Mouse (Mus musculus) kidney, adult 2 months (tissue): ENCODE data around the gene Amigo1. TPM values are rescaled to one million over a fixed set of nuclear protein-coding genes. Genes with fewer than 3 reads are reported as not detected.
"Not testable (repeated sequence)": the region's sequence is repeated elsewhere in the genome, so short reads cannot be mapped to it uniquely, and the experiment has no call there.

Experiments used
- DNase-seq: peaks from one replicate; pipeline ENCODE4 v3.0.0; 2021
- H3K27ac ChIP-seq: fragments of 200-500 bp; 2 replicates; pipeline ENCODE4 v1.5.1; 2012; ENCODE audit warnings: low read depth, low read length, control low read depth, inconsistent platforms; ENCODE audit not compliant: insufficient read depth
- H3K27me3 ChIP-seq: fragments of 200-500 bp; replicated peaks from 2 replicates; pipeline ENCODE4 v1.6.1; 2012; ENCODE audit warnings: mild to moderate bottlenecking, moderate library complexity, low read length, inconsistent platforms; ENCODE audit not compliant: control insufficient read depth, insufficient read depth
- H3K36me3 ChIP-seq: fragments of 200-500 bp; 2 replicates; pipeline ENCODE4 v1.6.1; 2012; ENCODE audit warnings: mild to moderate bottlenecking, moderate library complexity, low read length, inconsistent platforms; ENCODE audit not compliant: control insufficient read depth, insufficient read depth
- H3K4me1 ChIP-seq: fragments of 200-500 bp; 2 replicates; pipeline ENCODE4 v1.6.1; 2011; ENCODE audit warnings: low read length; ENCODE audit not compliant: control insufficient read depth, insufficient read depth
- H3K4me3 ChIP-seq: fragments of 200-500 bp; 2 replicates; pipeline ENCODE4 v1.5.1; 2011; ENCODE audit warnings: mild to moderate bottlenecking, low read depth, low read length, control low read depth; ENCODE audit not compliant: insufficient read depth
- CTCF ChIP-seq: fragments of 200-500 bp; conservative IDR thresholded peaks from 2 replicates; pipeline ENCODE4 v1.5.1; 2011; ENCODE audit warnings: low read depth, mild to moderate bottlenecking, control low read depth, low read length, moderate library complexity, mixed read lengths; ENCODE audit not compliant: insufficient read depth, insufficient read length
- POLR2A ChIP-seq: fragments of 200-500 bp; IDR thresholded peaks from one replicate; pipeline ENCODE4 v1.6.1; 2011; ENCODE audit warnings: low read depth, low read length, control low read depth
- WGBS: fragments of 180-500 bp; shearing (Covaris S2); methylation state at CpG from one replicate; pipeline ENCODE4 v1.1.7; 2018; 5-methylcytosine and 5-hydroxymethylcytosine counted together
- polyA plus RNA-seq: library from polyadenylated mRNA; depleted of rRNA; stranded (reverse); fragments of >200 nt; gene quantifications from 2 replicates; pipeline ENCODE4 v1.2.3, GENCODE M21; 2012; rRNA removed

The Amigo1 gene
- polyA plus RNA-seq, 1 experiment = 18.4 TPM

DNA sequence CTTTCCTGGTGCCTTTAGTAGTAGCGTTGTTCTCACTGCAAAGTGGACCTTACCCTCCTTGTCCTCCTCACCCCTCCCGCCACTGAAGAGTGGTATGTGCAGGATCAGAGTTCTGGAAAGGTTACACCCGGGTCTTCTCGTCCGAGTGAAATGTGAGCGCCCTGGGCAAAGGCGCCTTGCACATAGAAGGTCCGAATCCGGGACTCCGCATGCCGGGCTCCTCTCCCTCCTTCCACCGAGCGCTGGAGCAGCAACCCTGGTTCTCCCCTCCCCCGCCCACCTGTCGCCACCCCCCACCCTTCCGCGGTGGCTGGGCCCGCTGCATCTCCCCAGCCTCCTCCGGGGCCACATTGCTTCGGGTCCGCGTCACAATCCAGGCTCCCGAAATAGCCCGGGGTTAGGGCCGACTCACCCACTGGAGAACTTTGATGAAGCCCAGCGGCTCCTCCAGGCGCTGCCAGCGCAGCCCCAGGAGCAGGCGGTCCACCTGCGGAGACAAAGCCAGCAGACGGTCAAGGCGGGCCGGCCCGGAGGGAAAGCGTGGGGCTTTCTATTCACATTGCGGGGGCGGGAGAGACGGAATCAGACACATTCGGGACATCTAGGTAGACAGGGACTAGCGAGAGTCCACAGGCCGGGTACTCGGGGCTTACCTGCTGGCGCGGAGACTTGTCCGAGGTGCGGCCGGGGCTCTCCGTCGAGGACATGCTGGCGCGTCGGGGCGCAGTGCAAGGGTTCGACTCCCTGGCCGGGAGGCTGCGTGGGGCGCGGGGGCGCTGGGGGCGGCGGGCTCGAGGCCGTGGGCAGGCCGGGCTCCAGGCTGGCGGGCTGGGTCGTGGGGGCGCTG is 39.8 kb downstream of the Amigo1 start:
- peak overlapping the region; percentile 75 for H3K27ac ChIP-seq
- peak; percentile 90 for DNase-seq
- no peaks in the 10 kb centered on the region for H3K27me3 ChIP-seq
- 4% methylated on average over 65 of the region's 67 CpGs for WGBS
- peak overlapping the region; percentile 66 for H3K4me3 ChIP-seq
- no peaks in the 10 kb centered on the region for H3K36me3 ChIP-seq
- H3K4me1 ChIP-seq = no peaks in the 10 kb centered on the region; the same call in 1 of the 2 replicates
- no peak for TF ChIP-seq CTCF

DNA sequence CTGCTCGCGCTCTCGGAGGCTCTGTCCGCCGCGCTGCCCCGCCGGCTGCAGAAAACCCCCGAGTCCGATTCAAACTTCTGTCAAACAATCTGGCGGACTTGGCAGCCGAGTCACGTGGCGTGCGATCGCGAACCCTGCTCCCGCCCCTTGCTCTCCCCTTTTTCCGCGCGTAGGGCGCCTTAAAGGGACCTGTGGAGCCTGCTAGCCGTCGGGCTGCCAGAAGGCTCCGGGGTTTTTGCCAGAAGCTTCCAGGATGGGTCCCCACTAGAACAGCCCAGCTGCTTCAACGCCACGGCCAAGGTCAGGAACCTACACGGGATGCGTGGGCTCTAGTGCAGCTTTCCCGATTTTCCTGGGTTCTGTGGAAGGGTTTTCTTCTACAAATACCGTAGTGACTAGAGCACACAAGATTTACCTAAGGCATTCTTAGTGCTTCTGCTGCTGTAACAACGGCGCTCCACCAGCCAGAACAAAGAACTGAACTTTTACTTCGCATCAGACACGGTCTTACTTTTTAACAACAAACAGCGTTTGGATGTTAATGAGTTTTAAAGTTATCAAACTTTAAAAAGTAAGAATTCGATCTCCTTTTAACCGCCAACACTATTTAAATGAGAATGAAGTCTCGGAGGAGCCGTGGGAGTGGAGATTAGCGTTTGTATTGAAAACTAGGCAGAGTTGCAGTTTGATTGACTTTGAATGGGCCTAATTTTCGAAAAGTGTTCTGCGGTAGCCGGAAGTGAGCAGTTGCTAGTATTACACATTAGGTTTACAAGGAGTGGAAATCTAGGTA is 40.6 kb downstream of the Amigo1 start, which contains the start of gene Sypl2:
Gene Sypl2 (minus strand): TSS at position 91 of the 793 bp plus-strand sequence.
- Histone ChIP-seq H3K4me3 (peak within 1 kb of the TSS; percentile 66), H3K27ac (peak within 1 kb of the TSS; percentile 77), H3K36me3 (no peaks in the 10 kb centered on the region), H3K27me3 (no peaks in the 10 kb centered on the region), H3K4me1 (no peaks in the 10 kb centered on the region; the same call in 1 of the 2 replicates)
- DNase-seq = peak; percentile 91
- TF ChIP-seq POLR2A = no peak
- no peak for TF ChIP-seq CTCF
- WGBS = 5% methylated on average over 44 of the region's 44 CpGs

DNA sequence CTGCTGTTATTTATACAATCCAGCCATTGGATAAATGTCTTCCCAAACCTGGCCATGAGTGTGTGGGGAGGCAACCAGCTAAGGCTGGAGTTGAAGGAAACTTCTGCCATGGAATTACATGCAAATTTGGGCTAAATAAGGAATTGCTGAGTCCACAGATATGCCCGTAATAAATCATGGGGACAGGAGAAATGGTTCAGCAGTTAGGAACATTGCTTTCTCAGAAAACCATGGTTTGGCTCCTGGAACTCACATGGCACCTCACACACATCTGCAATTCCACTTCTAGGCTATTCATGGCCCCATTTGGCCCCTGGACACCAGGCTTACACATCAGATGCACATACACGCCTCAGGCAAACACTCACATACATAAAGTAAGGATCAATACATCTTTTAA is 41.4 kb downstream of the Amigo1 start:
- H3K27ac ChIP-seq = peak overlapping the region; percentile 77; the same call in 1 of the 2 replicates
- TF ChIP-seq POLR2A (no peak), CTCF (no peak)
- H3K36me3 ChIP-seq = no peaks in the 10 kb centered on the region
- peak overlapping the region; percentile 66 for H3K4me3 ChIP-seq
- DNase-seq = peak; percentile 88
- peaks cover 4% of the 10 kb centered on the region; the same call in 1 of the 2 replicates for H3K4me1 ChIP-seq
- no peaks in the 10 kb centered on the region for H3K27me3 ChIP-seq
- WGBS = 48% methylated on average over 2 of the region's 2 CpGs

DNA sequence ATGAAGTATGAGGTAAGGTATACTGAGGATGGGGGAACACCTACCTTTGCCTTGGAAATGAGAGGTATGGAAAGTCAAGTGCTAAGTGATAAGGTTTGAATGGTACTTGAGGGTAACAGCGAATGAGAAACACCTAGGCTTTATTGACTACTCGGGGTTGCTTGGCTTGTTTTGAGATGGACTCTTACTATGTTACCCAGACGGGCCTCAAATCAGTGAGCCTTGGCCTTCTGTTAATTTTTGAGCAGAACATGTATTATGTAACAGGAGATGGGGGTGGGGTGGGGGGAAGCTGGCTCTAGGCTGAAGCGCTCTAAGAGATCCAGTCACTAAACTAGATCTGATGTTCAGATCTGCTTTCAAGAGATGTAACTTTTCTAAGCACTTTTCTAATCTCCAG is 45.5 kb downstream of the Amigo1 start:
- 38% methylated on average over 4 of the region's 4 CpGs for WGBS
- Histone ChIP-seq H3K4me3 (no peak overlapping the region), H3K27me3 (no peaks in the 10 kb centered on the region), H3K4me1 (peaks cover 4% of the 10 kb centered on the region; the same call in 1 of the 2 replicates), H3K36me3 (no peaks in the 10 kb centered on the region), H3K27ac (peak overlapping the region; percentile 59; the same call in 1 of the 2 replicates)
- no peak for TF ChIP-seq CTCF
- TF ChIP-seq POLR2A = no peak
- DNase-seq = peak; percentile 67

DNA sequence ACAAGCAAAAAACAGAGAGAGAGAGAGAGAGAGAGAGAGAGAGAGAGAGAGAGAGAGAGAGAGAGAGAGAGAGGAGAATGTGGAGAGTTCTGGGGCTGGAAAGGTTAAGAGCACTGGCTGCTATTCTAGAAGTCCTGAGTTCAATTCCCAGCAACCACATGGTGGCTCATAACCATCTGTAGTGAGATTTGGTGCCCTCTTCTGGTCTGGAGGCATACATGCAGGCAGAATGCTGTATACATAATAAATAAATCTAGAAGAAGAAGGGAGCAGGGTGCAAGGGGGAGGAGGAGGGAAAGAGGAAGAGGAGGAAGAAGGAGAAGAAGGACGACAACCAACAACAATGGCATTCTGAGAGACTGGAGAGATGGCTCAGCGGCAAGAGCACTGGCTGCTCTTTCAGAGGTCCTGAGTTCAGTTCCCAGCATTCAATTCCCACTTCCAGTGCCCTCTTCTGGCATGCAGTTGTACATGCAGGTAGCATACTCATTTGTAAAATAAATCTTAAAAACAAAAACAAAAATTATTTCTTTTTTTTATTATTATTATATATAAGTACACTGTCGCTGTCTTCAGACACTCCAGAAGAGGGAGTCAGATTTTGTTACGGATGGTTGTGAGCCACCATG is 51.5 kb downstream of the Amigo1 start:
- DNase-seq, H3K4me3 ChIP-seq, H3K4me1 ChIP-seq, H3K27me3 ChIP-seq, H3K27ac ChIP-seq, H3K36me3 ChIP-seq: not testable (repeated sequence)
- 0 out of 2 replicates have a peak, but pooled peaks have one; percentile 11 for TF ChIP-seq CTCF
- WGBS = 92% methylated on average over 4 of the region's 4 CpGs

DNA sequence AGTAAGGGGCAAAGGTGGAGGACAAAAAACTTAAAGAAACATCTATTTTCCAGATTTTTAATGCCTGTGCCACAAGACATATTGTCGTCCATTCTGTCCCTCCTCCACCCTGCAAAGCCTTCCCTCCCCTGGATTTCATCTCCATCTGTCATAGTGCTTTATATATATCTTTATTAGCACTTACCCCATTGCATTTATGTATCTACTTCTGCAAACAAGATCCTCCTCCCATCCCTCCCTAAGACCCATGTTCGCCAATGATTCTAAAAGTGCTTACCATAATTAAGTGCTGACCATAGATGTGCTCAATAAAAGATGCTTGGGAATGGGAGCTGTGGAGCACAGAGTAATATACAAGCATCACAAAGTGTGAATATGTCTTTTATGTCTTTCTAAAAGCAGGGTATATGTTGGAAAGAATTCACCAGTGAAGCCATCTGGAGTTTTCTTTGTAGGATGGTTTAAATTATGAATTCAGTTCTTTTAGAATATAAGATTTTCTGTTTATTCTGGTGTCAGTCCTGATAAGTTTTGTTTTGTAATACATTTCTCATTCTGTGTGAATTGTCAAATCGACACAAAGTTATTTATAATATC is 55.2 kb downstream of the Amigo1 start:
- Histone ChIP-seq H3K27ac (no peak overlapping the region), H3K36me3 (no peaks in the 10 kb centered on the region), H3K4me3 (no peak overlapping the region), H3K27me3 (no peaks in the 10 kb centered on the region), H3K4me1 (no peaks in the 10 kb centered on the region)
- 88% methylated on average over 3 of the region's 3 CpGs for WGBS
- TF ChIP-seq POLR2A (no peak), CTCF (no peak)
- no peak for DNase-seq

Other genes starting within 250 kb of the Amigo1 start
- gene Gstm6, start 242.6 kb upstream of the Amigo1 start, polyA plus RNA-seq = 2.5 and 4.3 TPM in 2 replicates
- 0.41 and 0.63 TPM in 2 replicates for gene Gstm3, start 217.1 kb upstream of the Amigo1 start, polyA plus RNA-seq
- 190 and 212 TPM in 2 replicates for gene Gstm2, start 199.9 kb upstream of the Amigo1 start, polyA plus RNA-seq
- gene Gstm1, start 168.4 kb upstream of the Amigo1 start, polyA plus RNA-seq = 1,515 and 1,697 TPM in 2 replicates
- 23.4 and 23.9 TPM in 2 replicates for gene Gstm4, start 141.4 kb upstream of the Amigo1 start, polyA plus RNA-seq
- 59.0 and 86.6 TPM in 2 replicates for gene Ampd2, start 99.7 kb upstream of the Amigo1 start, polyA plus RNA-seq
- gene Gnat2, start 93.5 kb upstream of the Amigo1 start, polyA plus RNA-seq = 0.61 TPM in 2 replicates
- gene Gnai3, start 40.2 kb upstream of the Amigo1 start, polyA plus RNA-seq = 21.3 and 31.0 TPM in 2 replicates
- not detected in 2 replicates for gene Gpr61, start 31.5 kb upstream of the Amigo1 start, polyA plus RNA-seq
- gene Cyb561d1, start 14.9 kb downstream of the Amigo1 start, polyA plus RNA-seq = 7.0 and 7.1 TPM in 2 replicates
- 23.1 and 29.3 TPM in 2 replicates for gene Atxn7l2, start 24.6 kb downstream of the Amigo1 start, polyA plus RNA-seq
- 37.7 and 38.7 TPM in 2 replicates for gene Sypl2, start 40.3 kb downstream of the Amigo1 start, polyA plus RNA-seq
- gene Psma5, start 70.6 kb downstream of the Amigo1 start, polyA plus RNA-seq = 43.2 and 55.0 TPM in 2 replicates
- gene Sort1, start 97.7 kb downstream of the Amigo1 start, polyA plus RNA-seq = 30.2 and 34.2 TPM in 2 replicates
- gene Mybphl, start 178.6 kb downstream of the Amigo1 start, polyA plus RNA-seq = 0.06 TPM in 1 of 2 replicates, not detected in the other
- gene Psrc1, start 197.5 kb downstream of the Amigo1 start, polyA plus RNA-seq = 1.6 and 1.7 TPM in 2 replicates
- gene Celsr2, start 229.2 kb downstream of the Amigo1 start, polyA plus RNA-seq = 60.5 and 67.4 TPM in 2 replicates